Mouse (Mus musculus) thymus, adult 2 months (tissue): ENCODE data around the gene Ccp110. TPM values are rescaled to one million over a fixed set of nuclear protein-coding genes. Genes with fewer than 3 reads are reported as not detected.

Experiments
- DNase-seq: peaks from one replicate; pipeline ENCODE4 v3.0.0; 2021
- H3K27ac ChIP-seq: fragments of 200-500 bp; 2 replicates; pipeline ENCODE4 v1.5.1; 2012; ENCODE audit warnings: low read length, control low read depth; ENCODE audit not compliant: control insufficient read depth, insufficient read depth
- H3K27me3 ChIP-seq: fragments of 200-500 bp; 2 replicates; pipeline ENCODE4 v1.6.1; 2012; ENCODE audit warnings: mild to moderate bottlenecking, low read length, moderate library complexity, mixed read lengths; ENCODE audit not compliant: control insufficient read depth, insufficient read depth
- H3K36me3 ChIP-seq: fragments of 200-500 bp; 2 replicates; pipeline ENCODE4 v1.6.1; 2012; ENCODE audit warnings: mild to moderate bottlenecking, low read length, moderate library complexity; ENCODE audit not compliant: control insufficient read depth, insufficient read depth
- H3K4me1 ChIP-seq: fragments of 200-500 bp; replicated peaks from 2 replicates; pipeline ENCODE4 v1.6.1; 2012; ENCODE audit warnings: low read length; ENCODE audit not compliant: control insufficient read depth, insufficient read depth
- H3K4me3 ChIP-seq: fragments of 200-500 bp; 2 replicates; pipeline ENCODE4 v1.5.1; 2012; ENCODE audit warnings: mild to moderate bottlenecking, low read length, control low read depth, moderate library complexity; ENCODE audit not compliant: control insufficient read depth, insufficient read depth
- CTCF ChIP-seq: fragments of 200-500 bp; IDR thresholded peaks from 2 replicates; pipeline ENCODE4 v1.5.1; 2012; ENCODE audit warnings: mild to moderate bottlenecking, control low read depth, low read length, moderate library complexity, borderline replicate concordance; ENCODE audit not compliant: control insufficient read depth, poor library complexity, insufficient read depth; ENCODE audit errors: extremely low read depth
- POLR2A ChIP-seq: fragments of 200-500 bp; IDR thresholded peaks from 2 replicates; pipeline ENCODE4 v1.6.1; 2012; ENCODE audit warnings: mild to moderate bottlenecking, low read length, control low read depth, moderate library complexity; ENCODE audit not compliant: control insufficient read depth, poor library complexity, insufficient read depth; ENCODE audit errors: extremely low read depth
- WGBS: fragments of 180-500 bp; shearing (Covaris S2); methylation state at CpG from one replicate; pipeline ENCODE4 v1.1.7; 2018; 5-methylcytosine and 5-hydroxymethylcytosine counted together
- polyA plus RNA-seq: library from polyadenylated mRNA; depleted of rRNA; stranded (reverse); fragments of >200 nt; gene quantifications from 2 replicates; pipeline ENCODE4 v1.2.3, GENCODE M21; 2012; rRNA removed

Ccp110 gene
- polyA plus RNA-seq = 7.3 and 8.7 TPM in 2 replicates

GRCm38 (mm10) chr7:118712228-118713173 is at the start of gene Ccp110:
TSS of gene Ccp110 (plus strand) at chr7:118712552.
- Histone ChIP-seq H3K4me1 (peaks cover 2% of the 10 kb centered on the region; the same call in 1 of the 2 replicates), H3K27ac (no peak within 1 kb of the TSS), H3K36me3 (no peaks in the 10 kb centered on the region), H3K4me3 (peak within 1 kb of the TSS; percentile 72), H3K27me3 (no peaks in the 10 kb centered on the region)
- WGBS = 2% methylated on average over 48 of the region's 48 CpGs
- DNase-seq = peak; percentile 94
- no peak for TF ChIP-seq POLR2A
- TF ChIP-seq CTCF = peak; percentile 28; the same call in 1 of the 2 replicates

GRCm38 (mm10) chr7:118667773-118668172 is 44.6 kb upstream of the Ccp110 start:
- Histone ChIP-seq H3K4me1 (no peaks in the 10 kb centered on the region), H3K27ac (no peak overlapping the region), H3K36me3 (no peaks in the 10 kb centered on the region), H3K4me3 (no peak overlapping the region), H3K27me3 (no peaks in the 10 kb centered on the region)
- TF ChIP-seq POLR2A = no peak
- TF ChIP-seq CTCF = no peak
- WGBS = 93% methylated on average over 2 of the region's 2 CpGs
- no peak for DNase-seq

- no peak overlapping the region for H3K4me3 ChIP-seq
- TF ChIP-seq CTCF (no peak), POLR2A (no peak)
- no peak for DNase-seq
- WGBS = 87% methylated on average over 4 of the region's 4 CpGs
- no peaks in the 10 kb centered on the region for H3K27me3 ChIP-seq
- no peaks in the 10 kb centered on the region for H3K36me3 ChIP-seq
- H3K27ac ChIP-seq = no peak overlapping the region
- no peaks in the 10 kb centered on the region for H3K4me1 ChIP-seq
Observed at GRCm38 (mm10) chr7:118670142-118670541, 42.2 kb upstream of the Ccp110 start.

GRCm38 (mm10) chr7:118676826-118677225 is 35.5 kb upstream of the Ccp110 start:
- Histone ChIP-seq H3K36me3 (no peaks in the 10 kb centered on the region), H3K4me1 (no peaks in the 10 kb centered on the region), H3K27me3 (no peaks in the 10 kb centered on the region), H3K27ac (no peak overlapping the region), H3K4me3 (no peak overlapping the region)
- 92% methylated on average over 4 of the region's 4 CpGs for WGBS
- no peak for DNase-seq
- TF ChIP-seq CTCF (no peak), POLR2A (no peak)

- Histone ChIP-seq H3K36me3 (peaks cover 49% of the 10 kb centered on the region), H3K27ac (no peak overlapping the region), H3K4me3 (no peak overlapping the region), H3K27me3 (no peaks in the 10 kb centered on the region), H3K4me1 (no peaks in the 10 kb centered on the region)
- peak; percentile 64 for DNase-seq
- no peak for TF ChIP-seq POLR2A
- TF ChIP-seq CTCF = peak; percentile 46; the same call in 1 of the 2 replicates
- WGBS = 49% methylated on average over 5 of the region's 5 CpGs
Observed at GRCm38 (mm10) chr7:118688199-118688598, 24.2 kb upstream of the Ccp110 start.

GRCm38 (mm10) chr7:118689088-118689487 is 23.3 kb upstream of the Ccp110 start:
- 97% methylated on average over 7 of the region's 7 CpGs for WGBS
- Histone ChIP-seq H3K4me1 (no peaks in the 10 kb centered on the region), H3K36me3 (peaks cover 56% of the 10 kb centered on the region), H3K27ac (no peak overlapping the region), H3K4me3 (no peak overlapping the region), H3K27me3 (no peaks in the 10 kb centered on the region)
- no peak for DNase-seq
- TF ChIP-seq POLR2A (no peak), CTCF (no peak)

- no peak overlapping the region for H3K4me3 ChIP-seq
- no peak for TF ChIP-seq CTCF
- no peak for TF ChIP-seq POLR2A
- no peak for DNase-seq
- H3K27me3 ChIP-seq = no peaks in the 10 kb centered on the region
- no peaks in the 10 kb centered on the region for H3K4me1 ChIP-seq
- no peak overlapping the region for H3K27ac ChIP-seq
- 100% methylated on average over 2 of the region's 2 CpGs for WGBS
- H3K36me3 ChIP-seq = peaks cover 69% of the 10 kb centered on the region
Observed at GRCm38 (mm10) chr7:118691287-118691686, 21.1 kb upstream of the Ccp110 start.
